Mouse (Mus musculus) kidney, adult 18-20 months (tissue): Measurements from ENCODE around the gene Sash1.
"Not testable (repeated sequence)": the region's sequence is repeated elsewhere in the genome, so short reads cannot be mapped to it uniquely, and the experiment has no call there.

Experiments used
- DNase-seq: peaks from one replicate; pipeline ENCODE4 v3.0.0; 2021

Sash1 gene

GRCm38 (mm10) chr10:8749537-8749936 is 136.3 kb downstream of the Sash1 start:
- no peak for DNase-seq

GRCm38 (mm10) chr10:8747450-8748212 is 138.2 kb downstream of the Sash1 start:
- DNase-seq: no peak

GRCm38 (mm10) chr10:8746082-8746696 is 139.7 kb downstream of the Sash1 start:
- DNase-seq: no peak

GRCm38 (mm10) chr10:8742872-8743271 is 143.0 kb downstream of the Sash1 start:
- peak; percentile 41 for DNase-seq

GRCm38 (mm10) chr10:8741505-8741904 is 144.4 kb downstream of the Sash1 start:
- no peak for DNase-seq

GRCm38 (mm10) chr10:8740797-8741196 is 145.1 kb downstream of the Sash1 start:
- no peak for DNase-seq

- DNase-seq: no peak
Observed at GRCm38 (mm10) chr10:8729387-8730337, 156.2 kb downstream of the Sash1 start.

- DNase-seq: no peak
Observed at GRCm38 (mm10) chr10:8719345-8719744, 166.5 kb downstream of the Sash1 start.

- no peak for DNase-seq
Observed at GRCm38 (mm10) chr10:8718831-8719230, 167.0 kb downstream of the Sash1 start.

GRCm38 (mm10) chr10:8717171-8717570 is 168.7 kb downstream of the Sash1 start:
- no peak for DNase-seq

- peak; percentile 78 for DNase-seq
Observed at GRCm38 (mm10) chr10:8715679-8716284, 170.1 kb downstream of the Sash1 start.

- DNase-seq: not testable (repeated sequence)
Observed at GRCm38 (mm10) chr10:8696636-8697035, 189.2 kb downstream of the Sash1 start.

GRCm38 (mm10) chr10:8693996-8694500 is 191.8 kb downstream of the Sash1 start:
- DNase-seq: no peak

GRCm38 (mm10) chr10:8693561-8693960 is 192.3 kb downstream of the Sash1 start:
- no peak for DNase-seq

GRCm38 (mm10) chr10:8692531-8692930 is 193.3 kb downstream of the Sash1 start:
- no peak for DNase-seq

GRCm38 (mm10) chr10:8686219-8686618 is 199.7 kb downstream of the Sash1 start:
- DNase-seq: no peak

GRCm38 (mm10) chr10:8685269-8685668 is 200.6 kb downstream of the Sash1 start:
- no peak for DNase-seq

- peak; percentile 53 for DNase-seq
Observed at GRCm38 (mm10) chr10:8682900-8683299, 203.0 kb downstream of the Sash1 start.

GRCm38 (mm10) chr10:8682341-8682740 is 203.5 kb downstream of the Sash1 start:
- DNase-seq: no peak

- DNase-seq: no peak
Observed at GRCm38 (mm10) chr10:8676722-8677121, 209.1 kb downstream of the Sash1 start.
